Mouse (Mus musculus) ES-E14 (cell line): ENCODE data around the gene Ffar3.

Experiments used
- CHD2 ChIP-seq: IDR thresholded peaks from 2 replicates; pipeline ENCODE4 v1.6.1; 2014; ENCODE audit warnings: mild to moderate bottlenecking, low read depth, low read length, inconsistent platforms
- HCFC1 ChIP-seq: IDR thresholded peaks from 2 replicates; pipeline ENCODE4 v1.6.1; 2012; ENCODE audit warnings: low read length, inconsistent platforms, borderline replicate concordance; ENCODE audit not compliant: insufficient read depth
- MAFK ChIP-seq: IDR thresholded peaks from 2 replicates; pipeline ENCODE4 v1.6.1; 2014; ENCODE audit warnings: mild to moderate bottlenecking, low read depth, low read length, inconsistent platforms; ENCODE audit not compliant: insufficient read depth
- ZC3H11A ChIP-seq: IDR thresholded peaks from 2 replicates; pipeline ENCODE4 v1.6.1; 2012; ENCODE audit warnings: low read depth, mild to moderate bottlenecking, inconsistent platforms, low read length, borderline replicate concordance
- ZNF384 ChIP-seq: IDR thresholded peaks from 2 replicates; pipeline ENCODE4 v1.6.1; 2012; ENCODE audit warnings: low read depth, low read length, inconsistent platforms

GRCm38 (mm10) chr7:30844676-30845297, 11.2 kb downstream of the Ffar3 start:
- TF ChIP-seq ZNF384 (no peak), MAFK (no peak), ZC3H11A (no peak), CHD2 (no peak), HCFC1 (no peak)
